Mouse (Mus musculus) thymus, postnatal 4 days (tissue): Measurements from ENCODE around the gene Dhh.

ENCODE experiments used
- DNase-seq: peaks from one replicate; pipeline ENCODE4 v3.0.0; 2021

Gene Dhh

GRCm38 (mm10) chr15:98849165-98849564, 49.2 kb downstream of the Dhh start:
- no peak for DNase-seq

DNA sequence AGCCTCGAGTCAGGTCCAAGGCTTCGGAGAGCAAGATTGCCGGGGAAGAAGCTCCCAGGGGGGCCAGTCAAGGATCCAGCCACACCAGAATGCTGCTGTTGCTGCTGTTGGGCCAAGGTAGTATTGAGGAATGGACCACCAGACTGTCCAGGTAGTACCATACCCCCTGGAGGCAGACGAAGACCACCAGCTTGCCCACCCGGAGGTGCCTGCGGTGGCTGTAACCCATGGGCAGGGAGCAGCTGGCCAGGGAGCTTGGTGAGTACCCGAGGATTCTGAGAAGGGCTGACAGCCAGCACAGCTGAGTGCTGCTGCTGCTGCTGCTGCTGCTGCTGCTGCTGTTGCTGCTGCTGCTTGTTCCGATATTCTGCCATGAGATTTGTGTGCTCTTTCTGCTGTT, 52.2 kb downstream of the Dhh start:
- DNase-seq, result no peak

- DNase-seq, result no peak
Measured at GRCm38 (mm10) chr15:98845149-98845548, 53.2 kb downstream of the Dhh start.

- DNase-seq, result no peak
Measured at GRCm38 (mm10) chr15:98843595-98844223, 54.6 kb downstream of the Dhh start.
